Mouse (Mus musculus) spleen, postnatal 10 days (tissue): ENCODE data around the gene Ffar2.

ENCODE experiments used
- DNase-seq, 2 experiments: peaks; one replicate each; pipeline ENCODE4 v3.0.0; 2021 to 2022; ENCODE audit warnings: low spot score in 2 of 2

Ffar2 gene

DNA sequence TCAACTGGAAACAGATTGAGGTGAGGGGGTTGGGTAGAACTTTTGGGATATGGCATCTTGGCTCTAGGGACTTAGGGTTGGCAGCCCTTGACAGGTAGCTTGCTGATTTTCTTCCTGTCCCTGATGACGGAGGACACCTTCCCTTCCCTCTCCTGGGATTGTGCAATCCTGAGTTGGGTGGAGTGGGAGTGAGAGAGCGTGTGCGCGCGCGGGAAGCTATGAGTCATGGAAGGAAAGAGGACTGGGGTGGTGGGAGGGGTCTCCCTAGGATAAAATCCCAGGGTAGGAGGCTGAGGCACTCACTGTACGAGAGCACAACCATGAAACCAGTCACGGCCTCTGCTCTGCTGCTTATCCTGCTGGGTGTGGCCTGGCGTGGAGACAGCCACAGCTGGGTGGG lies 47.5 kb downstream of the Ffar2 start:
- no peak for DNase-seq

DNA sequence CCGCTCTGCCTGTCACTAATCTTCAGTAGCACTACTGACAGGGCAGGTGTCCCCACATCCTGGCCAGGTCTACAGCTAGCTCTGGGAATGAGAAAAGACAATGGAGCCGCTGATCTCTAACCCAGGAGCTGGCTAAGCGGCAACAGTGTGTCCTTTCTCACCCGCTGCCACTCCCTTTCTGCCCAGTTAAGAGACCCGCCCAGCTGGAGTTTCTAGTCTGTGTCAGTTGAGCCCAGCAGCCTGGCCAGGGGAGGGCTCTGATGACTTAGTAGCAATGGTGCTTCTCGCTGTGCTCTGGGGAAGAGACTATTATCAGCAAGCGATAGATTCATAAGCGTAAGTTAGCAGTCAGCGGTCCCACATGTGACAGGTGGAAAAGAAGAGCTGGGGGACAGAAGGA lies 54.3 kb downstream of the Ffar2 start:
- no peak for DNase-seq
